Mouse (Mus musculus) spleen, adult 2 months (tissue): Measurements from ENCODE around the gene Atoh7. TPM values are rescaled to one million over a fixed set of nuclear protein-coding genes. Genes with fewer than 3 reads are reported as not detected.

ENCODE experiments used
- DNase-seq, 2 experiments: peaks; one replicate each; pipeline versions ENCODE4 v3.0.0 to v3.0.0-alpha.2; 2012 to 2021; ENCODE audit warnings: low spot score in 2 of 2, low read depth in 1 of 2
- H3K27ac ChIP-seq: fragments of 200-500 bp; 2 replicates; pipeline ENCODE4 v1.5.1; 2012; ENCODE audit warnings: low read length, inconsistent platforms; ENCODE audit not compliant: insufficient read depth
- H3K27me3 ChIP-seq: fragments of 200-500 bp; 2 replicates; pipeline ENCODE4 v1.6.1; 2012; ENCODE audit warnings: mild to moderate bottlenecking, moderate library complexity, low read length, inconsistent platforms; ENCODE audit not compliant: control insufficient read depth, insufficient read depth
- H3K36me3 ChIP-seq: fragments of 200-500 bp; 2 replicates; pipeline ENCODE4 v1.6.1; 2012; ENCODE audit warnings: mild to moderate bottlenecking, low read length, inconsistent platforms; ENCODE audit not compliant: control insufficient read depth, insufficient read depth
- H3K4me1 ChIP-seq: fragments of 200-500 bp; 2 replicates; pipeline ENCODE4 v1.6.1; 2011; ENCODE audit warnings: inconsistent platforms; ENCODE audit not compliant: control insufficient read depth, insufficient read depth, insufficient read length
- H3K4me3 ChIP-seq: fragments of 200-500 bp; 2 replicates; pipeline ENCODE4 v1.5.1; 2011; ENCODE audit warnings: mild to moderate bottlenecking, inconsistent platforms; ENCODE audit not compliant: insufficient read depth, insufficient read length; ENCODE audit errors: extremely low read depth
- CTCF ChIP-seq: fragments of 200-500 bp; IDR thresholded peaks from 2 replicates; pipeline ENCODE4 v1.5.1; 2011; ENCODE audit warnings: mild to moderate bottlenecking, inconsistent platforms; ENCODE audit not compliant: insufficient read depth, insufficient read length, insufficient replicate concordance; ENCODE audit errors: extremely low read depth
- POLR2A ChIP-seq: fragments of 200-500 bp; IDR thresholded peaks from 2 replicates; pipeline ENCODE4 v1.6.1; 2011; ENCODE audit warnings: low read depth, low read length, inconsistent platforms
- WGBS: fragments of 180-500 bp; shearing (Covaris S2); methylation state at CpG from one replicate; pipeline ENCODE4 v1.1.7; 2018; 5-methylcytosine and 5-hydroxymethylcytosine counted together
- polyA plus RNA-seq: library from polyadenylated mRNA; depleted of rRNA; stranded (reverse); fragments of >200 nt; gene quantifications from 2 replicates; pipeline ENCODE4 v1.2.3, GENCODE M21; 2012; rRNA removed

Gene Atoh7
- polyA plus RNA-seq, 1 experiment = not detected

DNA sequence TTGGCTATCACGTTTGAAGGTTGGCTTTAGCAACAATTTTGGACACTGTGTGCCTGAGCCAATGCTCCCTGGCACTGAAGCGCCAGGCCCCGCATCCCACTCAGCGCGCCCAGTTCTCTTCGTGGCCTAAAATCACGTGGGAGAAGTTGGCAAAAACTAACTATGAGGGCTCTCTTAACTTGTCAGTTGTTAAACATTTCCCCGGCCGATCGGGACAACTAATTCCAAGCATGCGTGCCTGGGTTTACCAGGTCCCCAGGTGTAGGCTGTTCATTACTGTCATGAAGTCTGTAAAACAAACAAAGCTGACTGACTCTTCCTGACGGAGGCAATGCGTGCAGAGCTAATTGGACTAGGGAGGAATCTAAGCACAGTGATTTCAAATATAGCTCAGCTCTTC is 43.2 kb downstream of the Atoh7 start:
- Histone ChIP-seq H3K4me3 (no peak overlapping the region), H3K27me3 (no peaks in the 10 kb centered on the region), H3K36me3 (no peaks in the 10 kb centered on the region), H3K4me1 (no peaks in the 10 kb centered on the region), H3K27ac (no peak overlapping the region)
- TF ChIP-seq CTCF (no peak), POLR2A (no peak)
- no peak for DNase-seq
- 92% methylated on average over 13 of the region's 13 CpGs for WGBS

Other genes starting within 250 kb of the Atoh7 start
- gene Tet1, start 190.7 kb upstream of the Atoh7 start, polyA plus RNA-seq = 0.84 and 1.1 TPM in 2 replicates
- 8.5 and 21.5 TPM in 2 replicates for gene Slc25a16, start 179.0 kb upstream of the Atoh7 start, polyA plus RNA-seq
- gene Dna2, start 152.6 kb upstream of the Atoh7 start, polyA plus RNA-seq = 4.7 and 6.4 TPM in 2 replicates
- gene Rufy2, start 119.4 kb upstream of the Atoh7 start, polyA plus RNA-seq = 2.6 and 3.0 TPM in 2 replicates
- gene Hnrnph3, start 75.4 kb upstream of the Atoh7 start, polyA plus RNA-seq = 9.0 and 11.2 TPM in 2 replicates
- 0.55 and 0.74 TPM in 2 replicates for gene Pbld2, start 75.3 kb upstream of the Atoh7 start, polyA plus RNA-seq
- 0.58 and 1.3 TPM in 2 replicates for gene Pbld1, start 39.5 kb upstream of the Atoh7 start, polyA plus RNA-seq
- gene Mypn, start 104.3 kb downstream of the Atoh7 start, polyA plus RNA-seq = 0.01 TPM in 1 of 2 replicates, not detected in the other
- gene Herc4, start 144.2 kb downstream of the Atoh7 start, polyA plus RNA-seq = 18.9 and 19.2 TPM in 2 replicates